Mouse (Mus musculus) bone marrow macrophage, adult 2 months (primary cell): Measurements from ENCODE around the gene Apoh.

ENCODE experiments used
- CTCF ChIP-seq: IDR thresholded peaks from 2 replicates; pipeline ENCODE4 v1.5.1; 2012; ENCODE audit warnings: low read depth, mild to moderate bottlenecking, low read length, moderate library complexity
- POLR2A ChIP-seq: IDR thresholded peaks from 2 replicates; pipeline ENCODE4 v1.6.1; 2012; ENCODE audit warnings: mild to moderate bottlenecking, low read depth, low read length, borderline replicate concordance

DNA sequence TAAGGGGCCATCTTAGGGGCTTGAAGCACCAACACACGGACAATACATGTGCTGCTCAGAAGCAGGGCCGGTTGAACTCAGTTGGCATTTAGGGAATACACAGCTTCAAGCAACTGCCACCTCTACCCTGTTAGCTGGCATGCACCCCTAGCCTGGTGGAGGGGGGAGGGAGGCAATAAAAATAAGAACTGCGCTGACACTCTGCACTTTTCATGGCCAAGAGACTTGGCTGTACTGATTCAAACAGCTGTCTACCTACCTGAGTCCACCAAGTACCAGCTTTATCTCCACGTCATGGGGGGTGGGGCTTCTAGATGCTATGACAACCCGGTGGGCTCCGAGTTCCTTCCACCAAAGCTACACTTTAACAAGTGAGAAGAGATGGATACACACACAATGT is 42.1 kb upstream of the Apoh start:
- no peak for TF ChIP-seq CTCF
- no peak for TF ChIP-seq POLR2A
